Mouse (Mus musculus): Measurements from ENCODE around the gene Camta1. TPM values are rescaled to one million over a fixed set of nuclear protein-coding genes. Genes with fewer than 3 reads are reported as not detected.

Camta1 gene
- polyA plus RNA-seq, 2 experiments = 7.3 to 32.8 TPM

- H3K9ac ChIP-seq (replicated peaks) = no peak overlapping the region
- no peak overlapping the region for H3K4me3 ChIP-seq (ENCODE audit: insufficient read depth in 1 of 2, low read depth in 2 of 2, low read length in 2 of 2)
- H3K4me2 ChIP-seq (ENCODE audit: low read depth) = no peak overlapping the region
- ATAC-seq (ENCODE audit: insufficient read depth) = no peak
- 78% methylated on average over 5 of the region's 5 CpGs for WGBS (ENCODE audit: insufficient replicate concordance)
- no peak overlapping the region for H3K27ac ChIP-seq
- no peaks in the 10 kb centered on the region for H3K36me3 ChIP-seq (replicated peaks; ENCODE audit: control insufficient read depth, insufficient read depth, low read depth)
- no peaks in the 10 kb centered on the region for H3K27me3 ChIP-seq (ENCODE audit: control insufficient read depth, insufficient read depth, low read length)
- no peaks in the 10 kb centered on the region for H3K4me1 ChIP-seq (replicated peaks; ENCODE audit: control insufficient read depth in 2 of 2, insufficient read depth in 2 of 2, low read length in 1 of 2)
- no peaks in the 10 kb centered on the region for H3K9me3 ChIP-seq (ENCODE audit: control insufficient read depth, low read length)
- DNase-seq (ENCODE audit: low read depth in 3 of 3, low spot score in 3 of 3) = no peak
- TF ChIP-seq EP300 (IDR thresholded peaks at IDR 0.05; ENCODE audit: low read depth) = no peak
- TF ChIP-seq CTCF (IDR thresholded peaks at IDR 0.05; ENCODE audit: low read depth) = no peak
These were observed 68.0 kb downstream of the Camta1 start for GRCm38 (mm10) chr4:151793694-151794093.

GRCm38 (mm10) chr4:151786946-151787705 lies 74.5 kb downstream of the Camta1 start:
- H3K4me1 ChIP-seq (replicated peaks; ENCODE audit: control insufficient read depth in 2 of 2, insufficient read depth in 2 of 2, low read length in 1 of 2) = no peaks in the 10 kb centered on the region
- no peaks in the 10 kb centered on the region for H3K36me3 ChIP-seq (replicated peaks; ENCODE audit: control insufficient read depth, insufficient read depth, low read depth)
- DNase-seq (ENCODE audit: low read depth in 3 of 3, low spot score in 3 of 3) (no peak), ATAC-seq (ENCODE audit: insufficient read depth) (no peak)
- 84% methylated on average over 16 of the region's 16 CpGs for WGBS (ENCODE audit: insufficient replicate concordance)
- no peaks in the 10 kb centered on the region for H3K27me3 ChIP-seq (ENCODE audit: control insufficient read depth, insufficient read depth, low read length)
- H3K9me3 ChIP-seq (ENCODE audit: control insufficient read depth, low read length) = no peaks in the 10 kb centered on the region
- no peak overlapping the region for H3K27ac ChIP-seq
- H3K4me2 ChIP-seq (ENCODE audit: low read depth) = no peak overlapping the region
- H3K9ac ChIP-seq (replicated peaks) = no peak overlapping the region
- H3K4me3 ChIP-seq (ENCODE audit: insufficient read depth in 1 of 2, low read depth in 2 of 2, low read length in 2 of 2) = no peak overlapping the region
- no peak for TF ChIP-seq EP300 (IDR thresholded peaks at IDR 0.05; ENCODE audit: low read depth)
- TF ChIP-seq CTCF (IDR thresholded peaks at IDR 0.05; ENCODE audit: low read depth) = no peak

GRCm38 (mm10) chr4:151780511-151780910 lies 81.2 kb downstream of the Camta1 start:
- H3K36me3 ChIP-seq (replicated peaks; ENCODE audit: control insufficient read depth, insufficient read depth, low read depth) = no peaks in the 10 kb centered on the region
- no peaks in the 10 kb centered on the region for H3K4me1 ChIP-seq (replicated peaks; ENCODE audit: control insufficient read depth in 2 of 2, insufficient read depth in 2 of 2, low read length in 1 of 2)
- H3K4me2 ChIP-seq (ENCODE audit: low read depth) = no peak overlapping the region
- H3K4me3 ChIP-seq (ENCODE audit: insufficient read depth in 1 of 2, low read depth in 2 of 2, low read length in 2 of 2) = no peak overlapping the region
- TF ChIP-seq EP300 (IDR thresholded peaks at IDR 0.05; ENCODE audit: low read depth) (no peak), CTCF (IDR thresholded peaks at IDR 0.05; ENCODE audit: low read depth) (no peak)
- H3K9ac ChIP-seq (replicated peaks) = no peak overlapping the region
- H3K9me3 ChIP-seq (ENCODE audit: control insufficient read depth, low read length) = no peaks in the 10 kb centered on the region
- DNase-seq (ENCODE audit: low read depth in 3 of 3, low spot score in 3 of 3) (no peak), ATAC-seq (ENCODE audit: insufficient read depth) (no peak)
- no peak overlapping the region for H3K27ac ChIP-seq
- 85% methylated on average over 6 of the region's 6 CpGs for WGBS (ENCODE audit: insufficient replicate concordance)
- no peaks in the 10 kb centered on the region for H3K27me3 ChIP-seq (ENCODE audit: control insufficient read depth, insufficient read depth, low read length)

- H3K4me3 ChIP-seq (ENCODE audit: insufficient read depth in 1 of 2, low read depth in 2 of 2, low read length in 2 of 2) = no peak overlapping the region
- no peak for TF ChIP-seq EP300 (IDR thresholded peaks at IDR 0.05; ENCODE audit: low read depth)
- no peak for TF ChIP-seq CTCF (IDR thresholded peaks at IDR 0.05; ENCODE audit: low read depth)
- no peak overlapping the region for H3K9ac ChIP-seq (replicated peaks)
- WGBS (ENCODE audit: insufficient replicate concordance) = 80% methylated on average over 12 of the region's 12 CpGs
- H3K9me3 ChIP-seq (ENCODE audit: control insufficient read depth, low read length) = no peaks in the 10 kb centered on the region
- H3K36me3 ChIP-seq (replicated peaks; ENCODE audit: control insufficient read depth, insufficient read depth, low read depth) = no peaks in the 10 kb centered on the region
- H3K27me3 ChIP-seq (ENCODE audit: control insufficient read depth, insufficient read depth, low read length) = no peaks in the 10 kb centered on the region
- no peak overlapping the region for H3K27ac ChIP-seq
- H3K4me1 ChIP-seq (replicated peaks; ENCODE audit: control insufficient read depth in 2 of 2, insufficient read depth in 2 of 2, low read length in 1 of 2) = no peaks in the 10 kb centered on the region
- DNase-seq (ENCODE audit: low read depth in 3 of 3, low spot score in 3 of 3) (no peak), ATAC-seq (ENCODE audit: insufficient read depth) (no peak; the same call in 1 of the 2 replicates)
- no peak overlapping the region for H3K4me2 ChIP-seq (ENCODE audit: low read depth)
These were observed 81.7 kb downstream of the Camta1 start for GRCm38 (mm10) chr4:151779962-151780459.

GRCm38 (mm10) chr4:151778511-151778910 lies 83.2 kb downstream of the Camta1 start:
- Histone ChIP-seq H3K27ac (no peak overlapping the region), H3K9me3 (ENCODE audit: control insufficient read depth, low read length) (no peaks in the 10 kb centered on the region), H3K36me3 (replicated peaks; ENCODE audit: control insufficient read depth, insufficient read depth, low read depth) (no peaks in the 10 kb centered on the region), H3K9ac (replicated peaks) (no peak overlapping the region), H3K4me2 (ENCODE audit: low read depth) (no peak overlapping the region), H3K27me3 (ENCODE audit: control insufficient read depth, insufficient read depth, low read length) (no peaks in the 10 kb centered on the region), H3K4me1 (replicated peaks; ENCODE audit: control insufficient read depth in 2 of 2, insufficient read depth in 2 of 2, low read length in 1 of 2) (no peaks in the 10 kb centered on the region), H3K4me3 (ENCODE audit: insufficient read depth in 1 of 2, low read depth in 2 of 2, low read length in 2 of 2) (no peak overlapping the region)
- 63% methylated on average over 4 of the region's 4 CpGs for WGBS (ENCODE audit: insufficient replicate concordance)
- peak in 1 of 3 experiments; percentile 9 for DNase-seq (ENCODE audit: low read depth in 3 of 3, low spot score in 3 of 3)
- ATAC-seq (ENCODE audit: insufficient read depth) = no peak
- TF ChIP-seq CTCF (IDR thresholded peaks at IDR 0.05; ENCODE audit: low read depth) = peak; percentile 58; the same call in 1 of the 2 replicates
- TF ChIP-seq EP300 (IDR thresholded peaks at IDR 0.05; ENCODE audit: low read depth) = no peak
